Mouse (Mus musculus) neural tube, embryonic 10.5 days (tissue): ENCODE measurements around the gene Cldn7.
"Not testable (repeated sequence)": the region's sequence is repeated elsewhere in the genome, so short reads cannot be mapped to it uniquely, and the experiment has no call there.

Experiments
- DNase-seq: peaks from one replicate; pipeline ENCODE4 v3.0.0-alpha.2; 2017; ENCODE audit warnings: low spot score; ENCODE audit errors: extremely low spot score

The Cldn7 gene

DNA sequence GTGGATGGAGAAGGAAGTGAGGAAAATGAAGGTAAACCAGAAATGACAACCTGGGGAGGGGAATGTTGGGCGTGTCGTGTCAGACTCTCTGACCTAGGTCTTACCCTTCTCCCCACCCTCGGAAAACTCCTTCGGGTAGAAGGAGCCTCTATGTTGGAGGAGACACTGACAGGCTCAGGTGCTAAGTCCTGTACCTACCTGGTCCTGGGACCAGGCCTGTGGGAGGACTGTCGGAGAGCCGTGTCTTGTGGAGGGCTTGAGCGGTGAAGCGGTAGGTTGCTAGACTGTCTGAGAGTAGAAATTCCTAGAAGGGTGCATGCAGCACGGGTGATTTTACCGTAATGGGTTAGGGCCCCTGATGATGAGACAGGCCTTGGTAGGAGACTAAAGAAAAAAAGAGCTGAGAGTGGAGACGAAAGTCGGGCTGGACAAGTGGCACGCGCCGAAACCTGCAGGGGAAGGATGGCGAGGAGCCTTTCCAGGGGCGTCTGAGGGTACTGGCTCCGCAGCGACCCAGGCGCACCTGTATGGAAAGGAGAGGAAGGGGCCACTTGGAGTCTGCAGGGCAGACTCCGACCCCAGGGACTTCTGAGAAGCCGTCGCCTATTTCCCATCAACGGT, at the start of gene Cldn7:
Cldn7 (plus strand) TSS at position 130 of the 621 bp plus-strand sequence.
- DNase-seq: no peak

DNA sequence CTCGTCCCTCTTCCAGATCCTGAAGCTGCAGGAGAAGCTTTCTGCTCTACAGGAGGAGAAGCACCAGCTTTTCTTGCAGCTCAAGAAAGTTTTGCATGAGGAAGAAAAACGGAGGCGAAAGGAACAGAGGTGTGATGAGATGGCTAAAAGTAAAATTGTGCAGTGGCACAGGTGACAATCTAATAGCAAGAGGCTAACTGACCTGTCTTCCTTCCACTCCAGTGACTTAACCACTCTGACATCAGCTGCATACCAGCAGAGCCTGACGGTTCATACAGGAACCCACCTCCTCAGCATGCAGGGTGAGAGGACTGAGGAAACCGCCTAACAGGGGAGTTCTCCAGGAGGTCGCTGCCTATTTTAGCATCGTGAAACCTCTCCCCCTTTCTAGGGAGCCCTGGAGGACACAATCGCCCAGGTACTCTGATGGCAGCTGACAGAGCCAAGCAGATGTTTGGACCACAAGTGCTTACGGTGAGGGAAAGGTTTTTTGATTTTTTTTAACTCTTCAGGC, 49.6 kb upstream of the Cldn7 start:
- DNase-seq: no peak

DNA sequence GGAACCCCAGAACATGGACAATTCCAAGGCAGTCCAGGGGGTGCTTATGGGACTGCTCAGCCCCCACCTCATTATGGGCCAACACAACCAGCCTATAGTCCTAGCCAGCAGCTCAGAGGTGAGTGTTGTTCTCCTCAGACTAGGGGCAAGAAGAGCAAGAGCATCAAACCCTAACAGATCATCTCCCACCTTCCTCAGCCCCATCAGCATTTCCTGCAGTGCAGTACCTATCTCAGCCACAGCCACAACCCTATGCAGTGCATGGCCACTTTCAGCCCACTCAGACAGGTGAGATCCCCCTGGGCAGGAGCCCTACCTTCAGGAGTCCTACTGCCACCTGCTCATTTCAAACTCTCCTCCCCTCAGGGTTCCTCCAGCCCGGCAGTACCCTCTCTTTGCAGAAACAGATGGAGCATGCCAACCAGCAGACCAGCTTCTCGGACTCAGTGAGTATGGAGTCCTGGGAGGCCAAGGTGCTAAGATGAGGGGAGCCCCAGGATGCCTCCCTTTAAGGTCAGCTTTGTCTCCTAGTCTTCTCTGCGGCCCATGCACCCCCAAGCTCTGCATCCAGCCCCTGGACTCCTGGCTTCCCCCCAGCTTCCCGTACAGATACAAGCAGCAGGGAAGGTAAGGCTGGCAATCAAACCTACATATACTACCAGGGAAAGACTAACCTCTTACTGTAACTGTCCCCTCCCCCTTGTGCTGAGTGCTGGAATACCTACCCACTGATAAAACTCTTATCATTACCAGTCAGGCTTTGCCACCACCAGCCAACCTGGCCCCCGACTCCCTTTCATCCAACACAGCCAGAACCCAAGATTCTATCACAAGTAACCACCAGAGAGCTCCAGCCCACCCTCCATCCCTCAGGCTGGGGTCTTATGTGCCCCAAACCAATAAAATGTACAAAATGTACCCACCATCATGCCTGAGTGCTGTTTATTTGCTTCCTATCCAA, 48.6 kb upstream of the Cldn7 start:
- DNase-seq: no peak

DNA sequence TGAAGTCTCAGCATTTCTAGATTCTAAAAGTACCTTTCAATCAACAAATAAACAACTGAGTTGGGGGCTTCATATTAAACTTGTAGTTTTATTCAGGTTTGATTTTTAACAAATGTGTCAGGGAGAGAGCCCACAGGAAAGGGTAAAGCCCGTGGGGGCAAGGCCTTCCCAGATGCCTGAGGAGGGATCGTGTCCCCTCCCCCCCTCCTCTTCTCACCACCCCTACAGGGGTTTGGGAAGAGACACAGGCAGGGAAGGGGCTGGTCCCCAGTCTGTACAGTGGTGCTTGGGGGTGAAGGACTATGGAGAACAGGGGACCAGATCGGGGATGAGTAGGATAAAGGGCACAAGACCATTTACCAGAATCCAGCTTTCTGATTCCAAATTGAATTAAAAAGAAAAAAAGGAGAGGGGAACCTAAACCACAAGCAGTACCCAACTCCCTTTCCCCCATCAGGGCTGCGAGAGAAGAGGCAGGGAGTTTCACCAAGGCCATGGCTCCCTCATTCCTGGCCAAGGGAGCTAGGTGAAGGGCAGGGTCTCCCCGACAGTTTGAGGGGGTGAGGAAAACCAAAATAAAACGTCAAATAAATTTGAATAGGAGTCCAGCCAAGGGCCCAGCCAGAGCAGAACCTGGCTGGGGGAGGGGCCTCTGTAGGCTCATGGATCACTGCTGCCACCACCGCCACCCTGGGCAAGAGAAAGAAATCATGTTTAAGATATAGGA, 47.8 kb upstream of the Cldn7 start:
- not testable (repeated sequence) for DNase-seq

DNA sequence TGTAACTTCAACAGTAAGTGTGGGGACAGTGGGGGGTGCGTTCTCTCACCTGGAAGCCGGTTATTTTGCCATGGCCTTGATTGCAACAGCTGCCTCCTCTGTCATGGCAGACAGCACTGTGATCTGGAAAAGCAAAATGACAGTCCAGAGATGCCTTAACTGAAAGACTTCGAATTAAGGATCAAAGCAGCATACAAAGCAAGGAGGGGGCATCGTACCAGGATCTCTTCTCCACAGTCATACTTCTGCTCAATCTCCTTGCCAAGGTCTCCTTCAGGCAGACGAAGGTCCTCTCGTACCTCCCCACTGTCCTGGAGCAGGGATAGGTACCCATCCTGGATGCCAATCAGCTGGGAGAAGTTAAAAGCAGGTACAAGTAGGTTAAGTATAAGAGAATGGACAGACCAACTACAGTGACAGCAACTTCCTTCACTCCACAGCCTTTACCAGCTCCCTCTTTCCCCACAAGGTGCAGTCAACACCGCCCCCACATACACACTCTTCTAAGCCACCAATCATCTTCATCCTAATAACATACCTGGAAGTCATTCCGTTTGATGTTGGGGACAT, 47.1 kb upstream of the Cldn7 start:
- no peak for DNase-seq

DNA sequence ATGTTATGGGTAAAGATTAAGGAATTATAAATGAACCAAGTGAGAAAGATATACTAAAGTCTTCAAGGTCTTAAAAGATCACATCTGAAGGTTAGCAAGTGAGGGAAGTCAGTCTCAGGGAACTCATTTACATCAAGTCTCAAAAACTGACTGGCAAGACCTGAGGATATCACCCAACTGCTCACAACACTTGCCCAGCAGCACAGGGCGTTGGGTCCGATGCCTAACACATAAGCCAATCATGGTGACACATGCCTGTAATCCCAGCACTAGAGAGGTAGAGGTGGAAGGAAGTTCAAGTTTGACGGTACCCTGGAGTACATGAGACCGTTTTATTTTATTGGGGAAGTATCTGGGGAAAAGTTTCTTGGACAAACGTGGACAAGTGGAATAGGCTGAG, 46.5 kb upstream of the Cldn7 start:
- no peak for DNase-seq

DNA sequence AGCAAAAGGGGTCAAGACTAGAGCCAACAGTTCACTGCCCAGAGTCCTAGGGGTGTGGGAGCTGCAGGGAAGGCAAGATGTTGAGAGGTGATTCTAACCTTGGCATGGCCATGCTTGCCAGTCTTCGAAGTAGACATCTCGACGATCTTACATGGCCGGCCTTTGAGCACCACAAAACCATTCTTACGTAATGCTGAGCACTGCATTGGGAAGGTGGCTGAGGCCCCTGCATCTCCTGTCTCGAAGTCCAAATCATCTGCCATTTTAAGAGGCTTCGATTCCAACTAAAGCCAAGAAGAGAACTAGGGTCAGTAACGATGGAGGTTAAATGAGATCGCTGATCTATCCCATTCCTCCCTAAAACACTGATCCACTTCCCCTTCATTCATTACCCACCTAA, 45.5 kb upstream of the Cldn7 start:
- no peak for DNase-seq

DNA sequence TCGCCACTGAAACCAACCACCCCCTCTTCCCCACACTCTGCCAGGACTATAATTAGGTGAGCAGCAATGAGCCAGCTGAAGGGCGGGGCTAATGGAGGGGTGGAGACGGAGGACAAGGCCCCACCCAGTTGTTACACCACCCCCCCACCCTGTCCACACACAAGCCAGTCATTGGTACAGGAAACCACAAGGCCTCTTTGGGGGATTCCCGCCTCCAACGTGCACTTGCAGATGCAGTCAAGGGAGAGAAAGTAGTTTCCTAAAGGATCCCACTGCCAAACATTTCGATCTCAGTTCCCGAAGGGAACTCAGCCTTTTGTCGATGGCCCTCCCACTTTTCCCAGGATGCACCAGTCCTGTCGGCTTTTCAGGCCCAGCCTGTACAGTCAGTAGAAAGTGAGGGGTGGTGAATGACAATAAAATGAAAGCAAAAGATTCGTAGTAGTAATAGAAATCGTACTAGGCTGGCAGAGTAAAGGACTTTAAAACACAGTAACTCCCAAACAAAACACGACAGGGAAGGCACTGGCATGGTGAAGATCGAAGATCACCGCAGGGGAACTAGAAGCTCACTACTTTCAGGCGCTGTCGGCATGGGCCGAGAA, 44.8 kb upstream of the Cldn7 start:
- DNase-seq: peak; percentile 57

DNA sequence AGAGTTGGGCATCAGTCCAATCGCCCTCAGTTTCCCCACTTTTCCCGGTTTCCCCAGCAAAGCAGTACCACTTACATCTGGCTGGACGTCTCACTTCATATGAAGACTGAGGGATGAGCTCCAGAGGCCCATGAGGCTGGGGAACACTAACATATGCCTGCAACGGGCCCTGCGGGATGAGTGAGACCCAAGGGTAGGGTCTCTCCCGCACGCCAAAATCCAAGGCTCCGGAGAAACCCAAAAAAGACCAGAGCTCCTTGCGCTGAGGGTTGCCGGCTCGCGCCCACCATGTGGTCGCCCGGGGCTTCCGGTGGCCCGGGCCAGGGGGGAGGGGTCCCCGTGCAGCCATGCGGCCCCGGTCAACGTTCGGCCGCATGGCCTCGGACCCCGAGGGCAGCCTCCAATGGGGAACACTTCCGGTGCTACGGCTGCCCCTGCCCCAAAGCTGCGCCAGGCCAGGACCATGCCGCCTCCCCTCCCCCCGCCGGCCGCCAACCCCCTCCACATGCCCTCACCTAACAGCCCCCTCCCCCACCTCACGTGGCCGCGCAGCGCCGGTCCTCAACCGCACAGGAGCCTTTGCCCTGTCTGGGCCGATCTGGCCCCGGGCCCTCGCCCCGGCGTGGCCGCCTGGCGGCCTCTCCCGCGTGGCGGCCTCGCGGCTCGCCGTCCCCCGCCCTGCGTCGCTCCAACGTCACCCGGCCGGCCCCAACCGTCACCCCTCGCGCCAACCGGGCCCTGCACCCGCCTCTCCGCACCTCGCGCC, 44.1 kb upstream of the Cldn7 start:
- DNase-seq: peak; percentile 60

DNA sequence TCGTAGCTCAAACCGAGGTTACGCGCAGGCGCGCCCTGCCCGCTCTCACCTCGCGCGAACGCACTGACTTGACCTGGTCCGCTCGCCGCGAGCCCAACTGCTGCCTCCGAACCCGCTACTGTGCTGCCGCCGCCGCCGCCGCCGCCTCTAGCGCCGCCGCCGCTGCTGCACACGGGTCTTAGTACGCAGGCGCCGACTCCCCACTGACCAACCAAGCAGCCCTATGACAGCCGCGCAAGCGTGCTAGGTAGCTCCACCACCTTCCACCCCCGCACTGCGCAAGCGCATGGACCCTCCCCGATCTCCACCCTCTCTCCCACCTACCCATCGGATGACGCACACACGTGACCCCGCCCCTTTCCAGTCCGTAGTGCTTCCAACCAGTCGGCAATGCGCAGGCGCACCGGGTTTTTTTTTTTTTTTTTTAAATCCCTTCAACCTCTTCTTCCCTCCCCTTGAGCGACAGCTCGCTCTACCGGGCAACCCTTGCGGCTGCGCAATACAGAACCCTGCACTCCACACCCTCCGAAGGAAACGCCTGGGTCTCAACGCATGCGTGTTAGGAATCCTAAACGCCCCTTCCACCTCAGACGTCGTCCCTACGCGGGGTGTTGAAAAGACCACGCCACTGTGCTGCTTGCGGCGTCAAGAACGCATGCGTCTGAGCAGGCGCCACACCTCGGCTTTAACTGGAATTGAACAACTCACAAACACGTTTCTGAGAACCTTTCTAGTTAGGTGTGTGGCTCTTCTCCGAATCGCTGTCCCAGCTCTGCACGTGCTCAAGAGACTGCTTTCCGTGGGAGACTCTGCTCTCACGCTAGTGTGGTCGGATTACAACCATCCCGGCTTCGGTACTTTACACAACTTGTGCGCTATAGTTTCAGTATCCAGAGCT, 43.2 kb upstream of the Cldn7 start, which contains the start of gene Eif5a:
Eif5a (minus strand) TSS at position 845 of the 898 bp plus-strand sequence.
- peak; percentile 100 for DNase-seq

DNA sequence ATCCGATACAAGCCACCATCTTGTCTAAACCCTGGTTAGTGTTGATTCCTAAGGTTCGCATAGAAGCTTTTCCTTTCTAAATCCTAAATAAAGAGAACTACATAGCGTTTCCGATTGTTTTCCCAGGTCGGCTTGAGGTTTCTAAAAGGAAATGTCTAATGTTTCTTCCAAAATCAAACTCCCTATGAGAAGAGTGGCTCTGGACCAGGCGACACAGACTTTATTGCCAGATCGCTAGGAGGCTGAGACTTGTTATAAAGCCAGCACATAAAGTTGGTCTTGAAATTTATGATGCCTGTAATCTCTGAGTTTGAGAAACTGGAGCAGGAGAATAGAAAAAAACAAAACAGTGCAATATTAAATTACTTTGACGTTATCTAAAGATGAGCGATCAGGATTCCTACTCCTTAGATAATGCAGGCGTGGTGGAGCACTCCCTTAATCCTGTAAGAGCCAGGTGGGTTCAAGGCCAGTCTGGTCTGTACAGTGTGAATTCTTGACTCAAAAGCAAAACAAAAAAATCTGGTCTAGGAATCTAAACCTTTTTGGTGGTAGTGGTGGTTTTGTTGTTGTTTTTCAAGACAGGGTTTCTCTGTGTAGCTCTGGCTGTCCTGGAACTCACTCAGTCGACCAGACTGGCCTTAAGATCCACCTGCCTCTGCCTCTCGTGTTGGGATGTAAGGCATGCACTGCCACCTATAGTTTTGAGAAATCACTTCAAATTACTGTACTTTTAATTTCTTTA, 42.4 kb upstream of the Cldn7 start:
- DNase-seq: no peak

DNA sequence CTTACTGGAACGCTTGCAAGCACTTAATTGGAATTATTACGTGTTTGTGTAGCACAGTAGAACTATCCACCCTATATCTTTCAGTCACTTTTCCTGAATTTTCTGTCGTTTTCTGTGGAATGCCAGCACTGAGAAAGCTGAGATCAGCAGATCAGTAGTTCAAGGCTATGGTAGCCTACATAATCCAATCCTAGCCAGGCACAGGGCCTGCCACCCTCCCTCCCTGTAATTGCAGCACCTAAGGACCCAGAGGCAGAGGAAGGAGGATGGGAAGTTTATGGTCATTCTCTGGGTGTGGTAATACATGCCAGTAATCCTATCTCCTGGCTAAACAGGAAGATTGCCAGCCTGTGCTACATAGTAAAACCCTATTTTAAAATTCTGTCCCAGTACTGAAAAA, 41.8 kb upstream of the Cldn7 start:
- no peak for DNase-seq

DNA sequence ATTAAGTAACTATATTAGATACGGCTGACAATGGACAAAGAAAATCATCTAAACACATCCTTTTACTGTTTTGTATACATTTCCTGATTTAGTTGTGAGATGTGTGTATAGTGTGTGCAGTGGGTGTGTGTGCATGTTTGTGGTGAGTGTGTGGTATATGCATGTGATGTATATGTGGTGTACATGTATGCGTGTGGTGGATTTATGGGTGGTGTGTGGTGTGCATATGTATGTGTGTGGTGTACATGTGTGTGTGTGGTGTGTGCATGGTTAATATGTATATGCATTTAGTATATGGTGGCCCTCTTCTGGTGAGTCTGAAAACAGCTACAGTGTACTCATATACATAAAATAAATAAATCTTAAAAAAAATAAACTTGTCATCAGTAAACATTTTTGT, 37.1 kb upstream of the Cldn7 start:
- no peak for DNase-seq

DNA sequence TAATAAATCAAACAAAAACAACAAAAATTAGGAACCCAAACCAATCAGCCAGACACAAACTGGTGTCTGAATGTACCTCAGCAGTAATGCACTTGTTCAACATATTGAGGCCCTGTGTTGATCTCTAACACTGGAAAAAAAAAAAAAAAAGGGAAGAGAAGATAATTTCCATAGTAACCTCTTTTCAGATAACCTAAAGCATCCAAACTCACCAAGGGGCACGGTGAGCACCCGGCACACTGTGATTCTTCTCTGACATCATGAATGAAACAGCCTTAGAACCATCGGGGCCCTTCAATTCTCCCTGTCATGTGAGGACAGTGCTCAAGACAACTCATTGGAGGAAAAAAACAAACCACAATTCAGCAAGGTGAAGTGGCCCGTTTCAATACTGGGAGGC, 34.9 kb upstream of the Cldn7 start:
- DNase-seq: no peak

DNA sequence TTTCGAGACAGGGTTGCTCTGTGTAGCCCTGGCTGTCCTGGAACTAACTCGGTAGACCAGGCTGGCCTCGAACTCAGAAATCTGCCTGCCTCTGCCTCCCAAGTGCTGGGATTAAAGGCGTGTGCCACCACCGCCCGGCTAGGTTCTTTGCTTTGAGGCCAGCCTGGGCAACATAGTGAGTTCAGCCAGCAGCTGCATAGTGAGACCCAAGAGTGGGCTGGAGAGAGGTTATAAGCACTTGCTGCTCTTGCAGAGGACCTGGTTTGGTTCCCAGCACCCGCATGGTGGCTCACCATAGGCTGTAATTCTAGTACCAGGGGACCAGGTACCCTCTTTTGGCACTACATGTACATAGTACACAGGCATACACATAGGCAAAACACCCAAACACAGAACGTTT, 34.4 kb upstream of the Cldn7 start:
- not testable (repeated sequence) for DNase-seq

DNA sequence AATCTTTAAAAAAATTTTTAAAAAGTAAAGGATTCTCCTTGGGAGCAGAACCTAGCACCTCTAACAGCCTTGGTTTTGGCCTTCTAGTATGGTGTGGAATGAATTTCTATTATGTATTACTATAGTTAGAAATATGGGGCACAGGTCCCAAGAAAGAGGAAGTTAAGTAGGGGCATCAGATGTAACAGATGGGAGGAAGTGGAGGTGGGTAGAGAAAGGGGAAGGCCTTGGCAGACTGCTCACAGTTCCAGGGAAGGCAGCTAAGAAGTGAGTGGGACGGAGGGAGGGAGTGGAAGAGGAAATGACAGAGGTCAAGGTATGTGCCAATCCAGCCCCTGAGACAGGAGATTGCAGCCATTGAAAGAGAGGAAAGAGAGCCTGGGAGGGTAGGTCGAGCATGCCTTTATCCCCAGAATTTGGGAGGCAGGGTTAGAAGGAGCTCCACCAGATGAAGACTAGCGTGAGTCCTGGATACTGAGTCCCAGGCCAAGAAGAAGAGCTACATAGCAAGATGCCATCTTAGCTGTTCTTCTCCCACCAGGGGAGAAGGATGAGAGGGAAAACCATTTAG, 33.5 kb upstream of the Cldn7 start:
- DNase-seq: no peak

DNA sequence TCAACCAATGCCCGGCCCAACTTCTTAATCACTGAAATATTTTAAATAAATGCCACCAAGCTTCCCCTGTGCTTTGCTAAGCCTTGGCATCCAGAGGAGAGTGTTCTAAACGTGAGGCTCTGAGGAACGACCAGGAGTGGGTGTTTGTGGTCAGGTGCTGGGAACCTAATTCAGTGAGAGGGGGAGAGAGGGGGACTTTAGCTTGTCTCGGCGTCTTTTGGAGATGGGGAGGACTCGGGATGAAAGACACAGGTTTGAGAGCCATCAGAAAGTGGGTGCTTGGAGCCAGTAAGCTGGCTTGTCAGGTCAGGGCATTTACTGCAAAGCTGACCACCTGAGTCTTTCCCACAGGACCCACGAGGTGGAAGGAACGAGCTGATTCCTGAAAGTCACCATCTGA, 32.8 kb upstream of the Cldn7 start:
- DNase-seq: no peak

DNA sequence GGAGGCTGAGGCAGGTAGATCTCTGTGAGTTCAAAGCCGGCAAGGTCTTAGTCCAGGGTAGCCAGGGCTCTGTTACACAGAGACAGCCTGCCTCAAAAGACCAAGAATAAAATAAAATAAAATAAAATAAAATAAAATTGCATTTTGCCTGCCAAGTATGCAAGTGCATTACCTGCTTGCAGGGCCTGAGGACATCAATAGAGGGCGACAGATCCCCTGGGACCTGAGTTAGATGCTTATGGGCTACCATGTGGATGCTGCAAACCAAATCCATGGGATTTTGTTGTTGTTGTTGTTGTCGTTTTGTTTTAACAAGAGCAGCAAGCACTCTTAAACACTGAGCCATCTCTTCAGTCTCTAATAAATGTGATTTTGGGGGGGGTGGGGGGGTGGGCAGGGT, 32.3 kb upstream of the Cldn7 start:
- DNase-seq: no peak
